Mouse (Mus musculus): ENCODE data around the gene Cilp2. TPM values are rescaled to one million over a fixed set of nuclear protein-coding genes. Genes with fewer than 3 reads are reported as not detected.

The Cilp2 gene
- polyA plus RNA-seq, 1 experiment = 0.36 TPM

- Histone ChIP-seq H3K27ac (ENCODE audit: control insufficient read depth, insufficient read depth, low read depth, low read length) (no peak overlapping the region), H3K4me3 (ENCODE audit: control insufficient read depth, low read depth, low read length) (no peak overlapping the region; the same call in 1 of the 2 replicates), H3K27me3 (ENCODE audit: control insufficient read depth, insufficient read depth, low read length) (no peaks in the 10 kb centered on the region), H3K36me3 (ENCODE audit: control insufficient read depth, insufficient read depth, low read length) (no peaks in the 10 kb centered on the region), H3K4me1 (ENCODE audit: control insufficient read depth, insufficient read depth, low read length) (peaks cover 33% of the 10 kb centered on the region)
- TF ChIP-seq POLR2A (IDR thresholded peaks at IDR 0.05; ENCODE audit: control insufficient read depth, low read depth, low read length) (no peak), CTCF (IDR thresholded peaks at IDR 0.05; ENCODE audit: control insufficient read depth, insufficient read depth, insufficient replicate concordance, low read depth, low read length) (no peak)
Observed at GRCm38 (mm10) chr8:69880841-69881240, 6.6 kb downstream of the Cilp2 start.

- H3K4me1 ChIP-seq (ENCODE audit: control insufficient read depth, insufficient read depth, low read length) = peaks cover 30% of the 10 kb centered on the region
- H3K36me3 ChIP-seq (ENCODE audit: control insufficient read depth, insufficient read depth, low read length) = no peaks in the 10 kb centered on the region
- H3K27me3 ChIP-seq (ENCODE audit: control insufficient read depth, insufficient read depth, low read length) = no peaks in the 10 kb centered on the region
- H3K4me3 ChIP-seq (ENCODE audit: control insufficient read depth, low read depth, low read length) = no peak overlapping the region
- no peak overlapping the region for H3K27ac ChIP-seq (ENCODE audit: control insufficient read depth, insufficient read depth, low read depth, low read length)
- TF ChIP-seq POLR2A (IDR thresholded peaks at IDR 0.05; ENCODE audit: control insufficient read depth, low read depth, low read length) (no peak), CTCF (IDR thresholded peaks at IDR 0.05; ENCODE audit: control insufficient read depth, insufficient read depth, insufficient replicate concordance, low read depth, low read length) (no peak)
Observed at GRCm38 (mm10) chr8:69879678-69880077, 7.8 kb downstream of the Cilp2 start.

DNA sequence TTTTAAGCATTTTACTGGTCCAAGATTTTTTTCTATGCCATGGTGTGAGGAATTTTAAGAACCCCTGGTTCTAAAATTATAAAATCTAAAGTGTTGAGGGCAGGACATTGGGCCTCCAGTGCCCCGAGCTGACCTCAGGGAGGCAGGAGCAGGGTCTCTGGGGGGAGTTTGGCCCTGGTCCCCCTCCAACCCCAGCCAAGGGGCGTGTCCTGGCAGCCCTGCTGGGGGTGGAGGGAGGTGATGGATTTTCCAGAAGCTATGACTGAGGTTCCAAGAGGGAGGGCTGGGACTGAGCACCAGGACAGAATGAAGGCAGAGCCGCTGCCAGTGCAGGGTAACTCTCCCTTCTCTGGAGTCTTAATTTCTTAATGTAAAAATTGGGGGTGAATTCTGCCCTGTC, 9.5 kb downstream of the Cilp2 start:
- Histone ChIP-seq H3K4me3 (ENCODE audit: control insufficient read depth, low read depth, low read length) (no peak overlapping the region), H3K27ac (ENCODE audit: control insufficient read depth, insufficient read depth, low read depth, low read length) (no peak overlapping the region), H3K36me3 (ENCODE audit: control insufficient read depth, insufficient read depth, low read length) (no peaks in the 10 kb centered on the region), H3K27me3 (ENCODE audit: control insufficient read depth, insufficient read depth, low read length) (no peaks in the 10 kb centered on the region), H3K4me1 (ENCODE audit: control insufficient read depth, insufficient read depth, low read length) (peaks cover 26% of the 10 kb centered on the region)
- TF ChIP-seq POLR2A (IDR thresholded peaks at IDR 0.05; ENCODE audit: control insufficient read depth, low read depth, low read length) (no peak), CTCF (IDR thresholded peaks at IDR 0.05; ENCODE audit: control insufficient read depth, insufficient read depth, insufficient replicate concordance, low read depth, low read length) (no peak)

GRCm38 (mm10) chr8:69877396-69877795, 10.1 kb downstream of the Cilp2 start:
- no peak overlapping the region for H3K4me3 ChIP-seq (ENCODE audit: control insufficient read depth, low read depth, low read length)
- no peaks in the 10 kb centered on the region for H3K27me3 ChIP-seq (ENCODE audit: control insufficient read depth, insufficient read depth, low read length)
- TF ChIP-seq CTCF (IDR thresholded peaks at IDR 0.05; ENCODE audit: control insufficient read depth, insufficient read depth, insufficient replicate concordance, low read depth, low read length) (no peak), POLR2A (IDR thresholded peaks at IDR 0.05; ENCODE audit: control insufficient read depth, low read depth, low read length) (no peak)
- peaks cover 20% of the 10 kb centered on the region for H3K4me1 ChIP-seq (ENCODE audit: control insufficient read depth, insufficient read depth, low read length)
- H3K36me3 ChIP-seq (ENCODE audit: control insufficient read depth, insufficient read depth, low read length) = no peaks in the 10 kb centered on the region
- no peak overlapping the region for H3K27ac ChIP-seq (ENCODE audit: control insufficient read depth, insufficient read depth, low read depth, low read length)

- Histone ChIP-seq H3K36me3 (ENCODE audit: control insufficient read depth, insufficient read depth, low read length) (no peaks in the 10 kb centered on the region), H3K27ac (ENCODE audit: control insufficient read depth, insufficient read depth, low read depth, low read length) (no peak overlapping the region), H3K27me3 (ENCODE audit: control insufficient read depth, insufficient read depth, low read length) (no peaks in the 10 kb centered on the region), H3K4me1 (ENCODE audit: control insufficient read depth, insufficient read depth, low read length) (peaks cover 15% of the 10 kb centered on the region), H3K4me3 (ENCODE audit: control insufficient read depth, low read depth, low read length) (no peak overlapping the region)
- no peak for TF ChIP-seq POLR2A (IDR thresholded peaks at IDR 0.05; ENCODE audit: control insufficient read depth, low read depth, low read length)
- no peak for TF ChIP-seq CTCF (IDR thresholded peaks at IDR 0.05; ENCODE audit: control insufficient read depth, insufficient read depth, insufficient replicate concordance, low read depth, low read length)
Observed at GRCm38 (mm10) chr8:69876967-69877366, 10.5 kb downstream of the Cilp2 start.

- H3K27ac ChIP-seq (ENCODE audit: control insufficient read depth, insufficient read depth, low read depth, low read length) = no peak overlapping the region
- no peaks in the 10 kb centered on the region for H3K27me3 ChIP-seq (ENCODE audit: control insufficient read depth, insufficient read depth, low read length)
- H3K4me3 ChIP-seq (ENCODE audit: control insufficient read depth, low read depth, low read length) = no peak overlapping the region
- peaks cover 7% of the 10 kb centered on the region for H3K4me1 ChIP-seq (ENCODE audit: control insufficient read depth, insufficient read depth, low read length)
- H3K36me3 ChIP-seq (ENCODE audit: control insufficient read depth, insufficient read depth, low read length) = no peaks in the 10 kb centered on the region
- no peak for TF ChIP-seq POLR2A (IDR thresholded peaks at IDR 0.05; ENCODE audit: control insufficient read depth, low read depth, low read length)
- no peak for TF ChIP-seq CTCF (IDR thresholded peaks at IDR 0.05; ENCODE audit: control insufficient read depth, insufficient read depth, insufficient replicate concordance, low read depth, low read length)
Observed at GRCm38 (mm10) chr8:69876097-69876496, 11.4 kb downstream of the Cilp2 start.

DNA sequence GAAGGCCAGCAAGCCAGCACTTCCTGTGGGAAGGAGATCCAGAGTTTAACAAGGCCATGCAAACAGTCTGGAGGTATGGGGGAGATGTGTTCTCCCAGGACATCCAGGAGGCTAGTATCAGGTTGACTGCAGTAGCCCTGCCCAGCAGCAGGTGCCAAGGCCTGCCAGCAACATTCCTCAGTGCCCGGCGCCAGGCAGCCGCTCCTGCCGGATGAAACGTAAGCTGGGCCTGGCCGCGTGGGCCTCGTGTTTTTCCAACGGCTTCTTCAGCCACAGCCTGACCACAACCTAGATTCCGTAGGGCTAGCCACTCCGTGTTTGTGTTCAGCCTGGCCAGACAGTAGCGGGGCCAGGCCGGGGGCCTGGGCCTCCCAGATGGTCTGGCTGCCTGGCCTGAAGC, 12.8 kb downstream of the Cilp2 start:
- H3K27me3 ChIP-seq (ENCODE audit: control insufficient read depth, insufficient read depth, low read length) = no peaks in the 10 kb centered on the region
- TF ChIP-seq POLR2A (IDR thresholded peaks at IDR 0.05; ENCODE audit: control insufficient read depth, low read depth, low read length) (no peak), CTCF (IDR thresholded peaks at IDR 0.05; ENCODE audit: control insufficient read depth, insufficient read depth, insufficient replicate concordance, low read depth, low read length) (no peak)
- H3K4me1 ChIP-seq (ENCODE audit: control insufficient read depth, insufficient read depth, low read length) = no peaks in the 10 kb centered on the region
- no peak overlapping the region for H3K27ac ChIP-seq (ENCODE audit: control insufficient read depth, insufficient read depth, low read depth, low read length)
- H3K4me3 ChIP-seq (ENCODE audit: control insufficient read depth, low read depth, low read length) = no peak overlapping the region
- H3K36me3 ChIP-seq (ENCODE audit: control insufficient read depth, insufficient read depth, low read length) = no peaks in the 10 kb centered on the region

DNA sequence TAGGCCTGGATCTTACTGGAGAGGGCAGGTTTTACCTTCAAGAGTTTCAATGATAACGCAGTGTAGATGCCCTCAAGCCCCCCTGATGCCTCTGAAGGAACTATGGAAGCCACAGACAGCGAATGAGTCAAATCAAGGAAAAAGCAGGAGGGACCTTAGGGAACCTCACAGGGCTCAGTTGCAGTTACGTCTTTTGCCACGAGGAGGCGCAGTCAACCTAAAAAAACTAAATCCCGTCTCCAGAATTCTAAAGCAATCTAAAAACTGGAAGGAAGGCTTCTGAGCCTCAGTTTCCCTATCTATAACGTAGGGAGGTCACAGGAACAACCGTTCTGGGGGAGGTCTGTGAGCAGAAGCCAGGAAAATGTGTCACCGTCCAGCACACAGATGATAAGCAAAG, 13.3 kb downstream of the Cilp2 start:
- no peak for TF ChIP-seq POLR2A (IDR thresholded peaks at IDR 0.05; ENCODE audit: control insufficient read depth, low read depth, low read length)
- peak; percentile 39; the same call in 1 of the 2 replicates for TF ChIP-seq CTCF (IDR thresholded peaks at IDR 0.05; ENCODE audit: control insufficient read depth, insufficient read depth, insufficient replicate concordance, low read depth, low read length)
- no peaks in the 10 kb centered on the region for H3K4me1 ChIP-seq (ENCODE audit: control insufficient read depth, insufficient read depth, low read length)
- H3K27ac ChIP-seq (ENCODE audit: control insufficient read depth, insufficient read depth, low read depth, low read length) = no peak overlapping the region
- no peaks in the 10 kb centered on the region for H3K27me3 ChIP-seq (ENCODE audit: control insufficient read depth, insufficient read depth, low read length)
- no peaks in the 10 kb centered on the region for H3K36me3 ChIP-seq (ENCODE audit: control insufficient read depth, insufficient read depth, low read length)
- H3K4me3 ChIP-seq (ENCODE audit: control insufficient read depth, low read depth, low read length) = no peak overlapping the region
